Mouse (Mus musculus) 3134 (cell line): Measurements from ENCODE around the gene Hnrnpl.
A peak's percentile ranks its signal among the peaks of the same experiment; 100 is the strongest.

Experiments
- DNase-seq: peaks from one replicate; pipeline ENCODE4 v3.0.0-alpha.2; 2011; ENCODE audit warnings: low spot score; ENCODE audit not compliant: insufficient read length; ENCODE audit errors: extremely low read depth

The Hnrnpl gene

GRCm38 (mm10) chr7:28808221-28808941, at the start of gene Hnrnpl:
Hnrnpl (plus strand) TSS chr7:28808541.
- no peak for DNase-seq

- DNase-seq = no peak
Measured at GRCm38 (mm10) chr7:28758623-28759022, 49.7 kb upstream of the Hnrnpl start.

DNA sequence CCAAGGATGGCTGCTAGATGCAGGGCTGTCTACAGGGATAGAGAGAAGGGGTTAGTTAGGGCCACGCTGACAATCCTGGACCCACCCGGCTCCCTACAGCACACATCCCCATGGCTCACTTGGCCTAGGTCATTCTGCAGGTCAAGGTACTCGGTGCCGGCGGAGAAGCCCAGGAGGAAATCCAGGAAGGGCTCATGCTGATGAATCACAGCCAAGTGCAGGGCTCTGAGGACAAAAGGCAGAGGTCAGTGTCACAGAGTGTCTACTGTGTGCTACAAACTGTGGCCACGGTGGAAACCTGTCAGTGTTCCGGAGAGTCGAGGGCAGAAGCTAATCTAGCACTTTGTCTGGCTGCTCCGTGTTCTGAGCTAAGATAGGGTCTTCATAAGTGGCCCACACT, 46.4 kb upstream of the Hnrnpl start:
- DNase-seq = no peak

DNA sequence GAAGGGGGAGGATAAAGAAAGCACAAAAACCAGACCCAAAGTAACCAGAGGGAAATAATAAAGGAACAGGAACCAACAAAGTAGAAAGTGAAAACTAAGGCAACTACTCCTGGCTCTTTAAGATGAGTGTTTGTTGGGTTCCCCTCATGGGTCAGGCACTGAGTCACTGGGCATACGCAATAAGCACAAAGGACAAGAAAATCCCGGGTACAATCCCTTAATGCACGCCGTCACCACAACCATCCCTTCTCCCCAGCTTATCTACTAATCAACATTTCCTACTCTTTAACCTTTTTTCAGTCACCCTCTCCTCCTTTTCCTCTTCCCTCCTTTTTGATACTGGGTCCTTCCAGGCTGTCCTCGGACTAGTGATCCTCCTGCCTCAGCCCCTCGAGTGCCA, 43.1 kb upstream of the Hnrnpl start:
- no peak for DNase-seq

GRCm38 (mm10) chr7:28766173-28766879, 42.0 kb upstream of the Hnrnpl start, which contains the start of gene Sirt2:
Sirt2 (plus strand) TSS chr7:28766735.
- peak; percentile 90 for DNase-seq

GRCm38 (mm10) chr7:28766910-28767309, 41.4 kb upstream of the Hnrnpl start:
- DNase-seq = no peak

DNA sequence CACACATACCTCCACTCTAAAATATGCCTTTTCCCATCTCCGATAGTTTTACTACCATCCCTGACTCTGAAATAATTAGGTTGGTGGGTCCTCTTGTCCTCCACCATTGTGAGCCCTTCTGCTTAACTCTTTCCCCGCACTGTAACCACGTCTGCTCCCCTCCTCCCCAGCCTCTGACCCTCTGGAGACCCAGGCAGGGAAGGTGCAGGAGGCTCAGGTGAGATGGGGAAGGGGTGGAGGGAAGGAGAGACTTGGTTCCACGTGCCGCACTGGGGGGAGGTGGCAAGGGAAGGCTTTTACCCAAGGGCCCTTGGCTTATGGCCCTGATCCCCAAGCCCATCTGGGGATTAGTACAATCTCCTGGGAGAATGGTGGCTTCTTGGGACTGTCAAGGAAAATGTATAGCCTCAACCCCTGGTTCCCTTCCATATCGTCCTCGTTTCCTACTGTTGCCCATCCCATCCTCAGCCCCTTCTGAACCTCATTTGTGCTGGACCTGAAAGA, 40.8 kb upstream of the Hnrnpl start, which contains the start of gene Nfkbib:
Gene Nfkbib, minus strand, starts transcription at position 51 of the 504 bp plus-strand sequence.
- no peak for DNase-seq

- DNase-seq = no peak
Measured at GRCm38 (mm10) chr7:28769414-28769958, 38.9 kb upstream of the Hnrnpl start.

DNA sequence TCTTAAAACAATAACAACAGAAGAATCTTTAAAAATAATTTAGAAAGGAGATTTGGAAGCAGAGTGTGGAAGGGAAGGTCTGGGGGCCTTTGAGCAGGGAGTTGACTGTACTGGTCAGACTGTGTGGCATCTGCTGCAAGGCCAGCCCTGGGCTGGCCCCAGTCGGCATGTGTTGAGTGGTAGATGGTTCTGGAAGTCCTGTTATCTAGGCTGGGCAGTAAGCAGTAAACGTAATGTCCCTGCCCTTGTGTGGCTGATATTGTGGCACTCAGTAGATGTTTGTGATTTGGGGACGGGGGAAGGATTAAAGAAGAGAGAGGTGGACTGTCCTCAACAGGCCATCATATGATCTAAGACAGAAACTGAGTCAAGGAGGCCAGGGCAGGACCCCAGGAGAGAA, 38.0 kb upstream of the Hnrnpl start:
- no peak for DNase-seq

DNA sequence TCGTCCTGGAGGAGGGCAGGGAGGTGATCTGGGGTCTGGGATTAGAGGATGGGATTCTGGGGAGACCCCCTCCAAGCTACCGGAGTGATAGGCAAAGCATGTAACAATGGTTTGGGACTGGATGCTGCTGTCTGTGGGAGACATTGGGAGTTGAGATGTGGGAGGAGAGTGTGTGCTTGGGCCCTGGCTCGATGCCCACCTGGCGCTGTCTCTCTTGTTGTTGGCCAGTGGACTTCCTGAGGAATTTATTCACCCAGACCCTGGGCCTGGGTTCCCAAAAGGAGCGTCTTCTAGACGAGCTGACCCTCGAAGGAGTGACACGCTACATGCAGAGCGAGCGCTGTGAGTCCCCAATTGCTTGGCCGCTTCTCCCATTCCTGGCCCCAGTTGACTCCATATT, 36.5 kb upstream of the Hnrnpl start:
- DNase-seq = no peak

GRCm38 (mm10) chr7:28773163-28773562, 35.2 kb upstream of the Hnrnpl start:
- no peak for DNase-seq

DNA sequence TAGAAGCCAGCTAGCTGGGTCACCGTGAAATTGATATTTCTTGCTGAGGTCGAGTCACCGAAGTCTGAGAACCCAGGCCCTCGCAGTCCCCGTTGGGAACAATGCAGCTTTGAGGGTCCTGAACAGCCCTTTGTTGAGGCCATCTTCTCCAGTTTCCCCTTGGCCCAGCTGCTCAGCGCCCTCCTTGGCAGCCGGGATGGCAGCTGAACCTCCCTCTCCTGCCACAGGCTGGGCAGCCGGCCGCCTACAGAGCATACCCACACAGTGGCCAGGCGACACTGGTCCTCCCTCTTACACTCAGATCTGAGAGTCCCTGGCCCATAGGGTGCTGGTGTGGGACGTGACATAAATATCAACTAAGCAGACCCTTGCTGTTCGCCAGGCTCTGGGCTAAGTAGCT, 34.2 kb upstream of the Hnrnpl start:
- no peak for DNase-seq

DNA sequence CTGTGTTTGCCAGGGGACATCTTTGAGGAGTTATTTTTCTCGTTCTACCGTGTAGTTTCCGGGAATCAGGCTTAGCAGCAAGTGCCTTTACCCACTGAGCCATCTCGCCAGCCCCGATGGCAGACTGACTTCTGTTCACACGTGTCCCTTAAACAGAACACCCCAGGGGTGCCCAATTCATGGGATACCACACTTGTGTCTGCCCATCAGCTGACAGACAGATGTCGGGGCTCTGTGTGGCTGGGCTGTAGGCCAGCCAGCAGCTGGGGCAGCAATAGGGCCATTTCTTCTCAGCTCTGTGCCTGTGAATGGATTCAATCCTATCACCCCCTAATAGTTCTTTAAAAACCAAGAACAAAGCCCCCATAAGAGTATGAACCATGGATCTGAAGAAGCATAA, 33.2 kb upstream of the Hnrnpl start:
- no peak for DNase-seq

DNA sequence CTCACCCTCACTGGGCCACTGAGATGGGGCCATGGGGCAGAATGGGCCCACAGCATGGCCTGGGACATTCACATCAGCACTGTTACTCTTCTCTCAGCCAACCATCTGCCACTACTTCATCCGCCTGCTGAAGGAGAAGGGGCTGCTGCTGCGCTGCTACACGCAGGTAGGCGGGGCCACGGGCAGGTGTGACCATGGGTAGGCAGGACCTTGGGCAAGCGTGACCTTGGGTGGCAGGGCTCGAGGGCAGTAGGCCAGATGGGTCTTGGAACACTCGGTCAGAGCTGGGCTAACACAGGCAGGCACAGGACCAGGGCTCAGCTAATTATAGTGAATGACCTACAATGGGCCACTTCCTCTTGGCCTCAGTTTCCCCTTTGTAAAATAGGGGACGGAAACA, 29.5 kb upstream of the Hnrnpl start:
- DNase-seq = no peak

DNA sequence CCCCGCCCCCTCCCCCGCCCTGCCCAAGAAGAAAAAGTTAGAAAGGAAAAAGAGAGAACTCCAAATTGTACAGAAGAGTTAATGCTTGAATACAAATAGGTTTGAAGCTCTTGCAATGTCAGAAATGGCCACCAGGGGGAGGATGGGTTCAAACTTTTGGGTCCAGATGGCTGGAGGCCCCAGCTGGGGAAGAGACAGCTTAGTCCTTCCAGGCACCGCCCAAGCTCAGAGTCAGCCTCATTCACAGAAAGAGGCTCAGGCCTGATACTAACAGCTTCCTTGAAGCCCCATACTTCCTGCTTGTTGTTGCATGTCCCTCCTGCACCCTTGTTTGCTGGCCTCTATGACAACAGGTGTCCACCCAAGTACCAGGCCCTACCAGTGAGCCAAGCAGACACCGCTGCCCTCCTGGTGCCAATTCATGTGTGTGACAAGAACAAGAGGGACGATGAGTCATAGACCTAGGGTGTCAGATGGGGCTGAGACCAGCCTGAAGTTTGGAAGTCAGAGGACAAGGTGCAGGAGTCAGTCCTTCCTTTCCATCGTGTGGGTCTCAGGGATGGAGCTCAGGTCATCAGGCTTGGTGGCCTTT, 28.2 kb upstream of the Hnrnpl start:
- DNase-seq = peak; percentile 57

DNA sequence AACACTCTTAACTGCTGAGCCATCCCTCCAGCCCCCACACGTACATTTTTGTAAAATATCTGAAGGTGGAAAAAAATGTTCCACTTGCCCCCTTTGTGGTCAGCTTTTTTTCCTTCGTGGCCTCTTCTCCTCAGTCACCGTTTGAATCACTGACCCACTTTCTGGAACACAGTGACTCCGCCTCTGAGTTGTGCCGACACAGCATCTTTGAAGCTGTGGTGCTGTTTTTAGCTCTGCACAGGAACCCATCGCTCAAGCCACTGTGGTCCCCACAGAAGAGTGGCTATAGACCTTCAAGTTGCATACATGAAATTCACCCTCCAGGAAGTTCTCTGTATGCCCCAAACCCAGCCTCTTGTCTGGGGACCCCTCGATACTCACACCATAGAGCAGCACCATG, 27.5 kb upstream of the Hnrnpl start:
- DNase-seq = no peak

GRCm38 (mm10) chr7:28781261-28781663, 27.1 kb upstream of the Hnrnpl start:
- no peak for DNase-seq

GRCm38 (mm10) chr7:28785161-28785560, 23.2 kb upstream of the Hnrnpl start:
- no peak for DNase-seq

GRCm38 (mm10) chr7:28787884-28788283, 20.5 kb upstream of the Hnrnpl start:
- no peak for DNase-seq

GRCm38 (mm10) chr7:28788307-28789195, 19.8 kb upstream of the Hnrnpl start, which contains the start of gene Rinl:
Rinl (plus strand) TSS chr7:28788969.
- DNase-seq = no peak
